Mouse (Mus musculus) small intestine, adult 2 months (tissue): ENCODE results near the gene Fis1. TPM values are rescaled to one million over a fixed set of nuclear protein-coding genes. Genes with fewer than 3 reads are reported as not detected.
"Not testable (repeated sequence)": the region's sequence is repeated elsewhere in the genome, so short reads cannot be mapped to it uniquely, and the experiment has no call there.

ENCODE experiments used
- H3K27ac ChIP-seq: fragments of 200-500 bp; 2 replicates; pipeline ENCODE4 v1.5.1; 2012; ENCODE audit warnings: low read depth, low read length, control low read depth, inconsistent platforms; ENCODE audit not compliant: insufficient read depth
- H3K27me3 ChIP-seq: fragments of 200-500 bp; 2 replicates; pipeline ENCODE4 v1.6.1; 2012; ENCODE audit warnings: mild to moderate bottlenecking, moderate library complexity, low read length, inconsistent platforms; ENCODE audit not compliant: control insufficient read depth, insufficient read depth
- H3K36me3 ChIP-seq: fragments of 200-500 bp; 2 replicates; pipeline ENCODE4 v1.6.1; 2012; ENCODE audit warnings: mild to moderate bottlenecking, low read length, control low read depth, inconsistent platforms; ENCODE audit not compliant: control insufficient read depth, insufficient read depth
- H3K4me1 ChIP-seq: fragments of 200-500 bp; 2 replicates; pipeline ENCODE4 v1.6.1; 2012; ENCODE audit warnings: low read length, inconsistent platforms, mixed read lengths; ENCODE audit not compliant: control insufficient read depth, insufficient read depth, insufficient read length
- H3K4me3 ChIP-seq: fragments of 200-500 bp; 2 replicates; pipeline ENCODE4 v1.5.1; 2012; ENCODE audit warnings: low read depth, mild to moderate bottlenecking, control low read depth, inconsistent platforms, low read length, moderate library complexity
- CTCF ChIP-seq: fragments of 200-500 bp; IDR thresholded peaks from 2 replicates; pipeline ENCODE4 v1.5.1; 2012; ENCODE audit warnings: low read depth, mild to moderate bottlenecking, control low read depth, inconsistent platforms, low read length, moderate library complexity, mixed read lengths; ENCODE audit not compliant: insufficient replicate concordance, insufficient read length; ENCODE audit errors: extremely low read depth
- POLR2A ChIP-seq: fragments of 200-500 bp; IDR thresholded peaks from 2 replicates; pipeline ENCODE4 v1.6.1; 2012; ENCODE audit warnings: low read depth, mild to moderate bottlenecking, control low read depth, inconsistent platforms, low read length, moderate library complexity
- WGBS: fragments of 180-500 bp; shearing (Covaris S2); methylation state at CpG from one replicate; pipeline ENCODE4 v1.1.7; 2018; 5-methylcytosine and 5-hydroxymethylcytosine counted together
- polyA plus RNA-seq: library from polyadenylated mRNA; depleted of rRNA; stranded (reverse); fragments of >200 nt; gene quantifications from 2 replicates; pipeline ENCODE4 v1.2.3, GENCODE M21; 2012

The Fis1 gene
- polyA plus RNA-seq, 1 experiment: 261 TPM

- TF ChIP-seq POLR2A (no peak), CTCF (no peak)
- H3K27ac ChIP-seq: no peak overlapping the region
- WGBS: 78% methylated on average over 5 of the region's 5 CpGs
- H3K27me3 ChIP-seq: no peaks in the 10 kb centered on the region
- H3K4me1 ChIP-seq: peaks cover 15% of the 10 kb centered on the region
- 0 out of 2 replicates have a peak, but pooled peaks cover 2% of the 10 kb centered on the region for H3K36me3 ChIP-seq
- H3K4me3 ChIP-seq: no peak overlapping the region
Measured at GRCm38 (mm10) chr5:136932956-136933355, 20.1 kb upstream of the Fis1 start.

GRCm38 (mm10) chr5:136933930-136934329 is 19.1 kb upstream of the Fis1 start:
- no peak overlapping the region for H3K27ac ChIP-seq
- no peak overlapping the region for H3K4me3 ChIP-seq
- no peaks in the 10 kb centered on the region for H3K36me3 ChIP-seq
- 88% methylated on average over 6 of the region's 6 CpGs for WGBS
- no peaks in the 10 kb centered on the region for H3K27me3 ChIP-seq
- TF ChIP-seq CTCF (no peak), POLR2A (no peak; the same call in 1 of the 2 replicates)
- peaks cover 10% of the 10 kb centered on the region for H3K4me1 ChIP-seq

GRCm38 (mm10) chr5:136935905-136936695 is 17.0 kb upstream of the Fis1 start:
- WGBS: 62% methylated on average over 7 of the region's 7 CpGs
- Histone ChIP-seq H3K4me1 (peaks cover 5% of the 10 kb centered on the region; the same call in 1 of the 2 replicates), H3K4me3 (no peak overlapping the region), H3K27ac (no peak overlapping the region), H3K36me3 (no peaks in the 10 kb centered on the region), H3K27me3 (no peaks in the 10 kb centered on the region)
- TF ChIP-seq CTCF (peak; percentile 60; the same call in 1 of the 2 replicates), POLR2A (no peak)

GRCm38 (mm10) chr5:136936750-136937149 is 16.3 kb upstream of the Fis1 start:
- WGBS: 89% methylated on average over 6 of the region's 6 CpGs

GRCm38 (mm10) chr5:136937621-136938020 is 15.5 kb upstream of the Fis1 start:
- no peak for TF ChIP-seq POLR2A
- no peak for TF ChIP-seq CTCF
- no peak overlapping the region for H3K4me3 ChIP-seq
- no peaks in the 10 kb centered on the region for H3K27me3 ChIP-seq
- no peaks in the 10 kb centered on the region for H3K36me3 ChIP-seq
- WGBS: 72% methylated on average over 5 of the region's 5 CpGs
- H3K27ac ChIP-seq: no peak overlapping the region
- H3K4me1 ChIP-seq: 0 out of 2 replicates have a peak, but pooled peaks cover 3% of the 10 kb centered on the region

More at GRCm38 (mm10) chr5:136936750-136937149, 16.3 kb upstream of the Fis1 start:
- no peak overlapping the region for H3K4me3 ChIP-seq
- H3K36me3 ChIP-seq: no peaks in the 10 kb centered on the region
- H3K27me3 ChIP-seq: no peaks in the 10 kb centered on the region
- TF ChIP-seq POLR2A (no peak), CTCF (no peak)
- H3K4me1 ChIP-seq: 0 out of 2 replicates have a peak, but pooled peaks cover 3% of the 10 kb centered on the region
- H3K27ac ChIP-seq: no peak overlapping the region

- Histone ChIP-seq H3K27ac (no peak overlapping the region), H3K4me3 (no peak overlapping the region), H3K4me1 (no peaks in the 10 kb centered on the region), H3K27me3 (no peaks in the 10 kb centered on the region), H3K36me3 (no peaks in the 10 kb centered on the region)
- TF ChIP-seq POLR2A (no peak), CTCF (peak; percentile 65; the same call in 1 of the 2 replicates)
- WGBS: 72% methylated on average over 7 of the region's 7 CpGs
Measured at GRCm38 (mm10) chr5:136939284-136939683, 13.8 kb upstream of the Fis1 start.

- not testable (repeated sequence) for H3K4me1 ChIP-seq, H3K36me3 ChIP-seq, H3K4me3 ChIP-seq, H3K27me3 ChIP-seq, H3K27ac ChIP-seq
- WGBS: 52% methylated on average over 6 of the region's 6 CpGs
Measured at GRCm38 (mm10) chr5:136940029-136940428, 13.0 kb upstream of the Fis1 start.
